Mouse (Mus musculus) heart, postnatal 0 days (tissue): ENCODE measurements around the gene Cic.

Experiments used
- CTCF ChIP-seq: IDR thresholded peaks from 2 replicates; pipeline ENCODE4 v1.5.1; 2016; ENCODE audit warnings: antibody characterized with exemption, control low read depth, low read depth
- EP300 ChIP-seq: IDR thresholded peaks from 2 replicates; pipeline ENCODE4 v1.6.1; 2016; ENCODE audit warnings: antibody characterized with exemption, low read depth

- TF ChIP-seq CTCF, result no peak
- TF ChIP-seq EP300, result peak; percentile 64
These were observed 14.5 kb downstream of the Cic start for GRCm38 (mm10) chr7:25281734-25282601.
